Mouse (Mus musculus) lung, postnatal 25 days (tissue): Measurements from ENCODE around the gene AU040320.

ENCODE experiments used
- DNase-seq: peaks from one replicate; pipeline ENCODE4 v3.0.0; 2022; ENCODE audit warnings: low spot score

AU040320 gene

GRCm38 (mm10) chr4:126750046-126750683 is 3.2 kb upstream of the AU040320 start:
- DNase-seq = no peak

DNA sequence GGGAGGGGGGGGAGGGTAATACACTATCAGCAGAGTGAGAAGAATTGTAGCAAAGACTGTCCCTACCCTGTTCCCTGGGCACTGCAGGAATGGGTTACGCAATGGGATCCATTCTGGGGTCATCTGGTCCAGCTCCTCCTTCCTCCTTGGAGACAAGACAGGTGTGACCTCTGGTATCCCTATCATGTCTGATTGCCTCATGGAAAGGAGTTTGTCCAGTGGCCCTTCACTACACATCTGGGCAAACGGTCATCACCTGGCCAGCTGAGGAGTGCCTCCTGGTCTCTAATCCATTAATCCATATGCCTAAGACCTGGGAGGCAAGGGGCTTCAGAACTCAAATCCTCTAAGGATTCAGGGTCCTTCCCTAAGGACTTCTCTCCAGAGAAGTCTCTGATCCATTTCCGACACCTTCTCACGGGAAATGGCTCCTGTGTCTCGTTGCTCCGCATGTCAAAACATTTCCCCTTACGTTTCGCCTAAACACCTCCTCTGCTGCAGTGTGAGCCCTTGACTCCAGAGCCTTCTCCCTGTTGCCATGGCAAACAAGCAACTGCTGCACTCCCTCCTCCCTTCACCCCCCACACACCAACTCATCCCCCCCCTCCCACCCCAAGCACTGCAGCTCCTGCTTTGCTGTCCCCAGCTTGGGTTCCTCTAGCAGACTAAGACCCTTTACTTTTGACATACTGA is 2.3 kb upstream of the AU040320 start:
- no peak for DNase-seq

GRCm38 (mm10) chr4:126751556-126752023 is 1.8 kb upstream of the AU040320 start:
- DNase-seq = no peak

GRCm38 (mm10) chr4:126752024-126752607 is 1.2 kb upstream of the AU040320 start:
- no peak for DNase-seq

GRCm38 (mm10) chr4:126752608-126753141 is 669 bp upstream of the AU040320 start:
- no peak for DNase-seq

GRCm38 (mm10) chr4:126754231-126754611 is 877 bp downstream of the AU040320 start:
- no peak for DNase-seq

GRCm38 (mm10) chr4:126754736-126755374 is 1.5 kb downstream of the AU040320 start:
- DNase-seq = no peak

GRCm38 (mm10) chr4:126756766-126757165 is 3.4 kb downstream of the AU040320 start:
- no peak for DNase-seq

DNA sequence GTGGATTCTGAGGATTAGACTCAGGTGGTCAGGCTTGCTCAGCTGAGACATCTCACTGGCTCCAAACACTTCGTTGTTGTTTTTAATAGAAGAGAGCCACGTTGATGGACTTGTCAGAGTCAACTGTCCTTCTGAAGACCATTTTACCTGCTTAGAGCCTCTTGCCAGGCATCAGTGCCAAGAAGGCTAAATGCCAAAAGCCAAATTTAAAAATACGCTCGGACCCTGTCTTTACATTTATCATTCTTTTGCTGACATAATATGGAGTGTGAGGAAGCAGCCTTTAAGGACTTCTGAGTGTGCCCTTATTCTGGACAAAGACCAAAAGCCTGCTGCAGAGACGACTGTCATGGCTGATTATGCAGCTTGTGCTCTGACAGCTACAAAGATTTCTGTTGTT is 5.0 kb downstream of the AU040320 start:
- DNase-seq = no peak

- DNase-seq = no peak
Observed at GRCm38 (mm10) chr4:126759435-126759834, 6.1 kb downstream of the AU040320 start.

- DNase-seq = no peak
Observed at GRCm38 (mm10) chr4:126762586-126763359, 9.4 kb downstream of the AU040320 start.

- no peak for DNase-seq
Observed at GRCm38 (mm10) chr4:126763483-126763882, 10.1 kb downstream of the AU040320 start.

DNA sequence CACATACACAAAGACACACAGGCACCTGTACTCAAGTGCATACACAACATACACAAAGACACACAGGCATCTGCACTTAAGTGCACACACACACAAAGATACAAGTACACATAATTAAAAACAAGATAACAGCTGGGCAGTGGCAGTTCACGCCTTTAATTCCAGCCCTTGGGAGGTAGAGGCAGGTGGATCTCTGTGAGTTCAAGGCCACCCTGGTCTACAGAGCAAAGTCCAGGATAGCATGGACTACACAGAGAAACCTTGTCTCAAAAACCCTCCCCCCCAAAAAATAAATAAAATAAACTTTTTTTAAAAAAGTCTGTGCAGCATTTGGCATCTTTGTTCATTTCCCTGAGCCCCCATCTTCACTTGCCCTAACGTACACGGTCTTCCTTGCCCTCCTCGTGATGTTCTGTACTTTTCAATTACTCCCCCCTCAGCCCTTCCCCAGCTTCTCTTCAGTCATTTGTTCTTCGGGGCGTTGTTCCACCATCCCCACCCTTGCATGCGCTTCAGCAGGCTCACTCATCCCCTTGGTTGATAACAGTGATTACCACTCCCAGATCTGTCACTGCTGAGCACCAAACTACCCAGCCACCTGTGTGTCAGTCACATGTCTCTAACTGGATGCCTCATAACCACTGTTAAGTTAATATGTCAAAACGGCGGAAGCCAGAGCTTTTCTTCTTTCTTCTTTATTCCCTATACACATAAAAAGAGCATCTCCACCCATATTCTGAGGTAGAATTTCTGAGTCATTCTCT is 16.6 kb downstream of the AU040320 start:
- DNase-seq = no peak

- no peak for DNase-seq
Observed at GRCm38 (mm10) chr4:126770831-126771230, 17.5 kb downstream of the AU040320 start.

GRCm38 (mm10) chr4:126773871-126774270 is 20.5 kb downstream of the AU040320 start:
- no peak for DNase-seq

DNA sequence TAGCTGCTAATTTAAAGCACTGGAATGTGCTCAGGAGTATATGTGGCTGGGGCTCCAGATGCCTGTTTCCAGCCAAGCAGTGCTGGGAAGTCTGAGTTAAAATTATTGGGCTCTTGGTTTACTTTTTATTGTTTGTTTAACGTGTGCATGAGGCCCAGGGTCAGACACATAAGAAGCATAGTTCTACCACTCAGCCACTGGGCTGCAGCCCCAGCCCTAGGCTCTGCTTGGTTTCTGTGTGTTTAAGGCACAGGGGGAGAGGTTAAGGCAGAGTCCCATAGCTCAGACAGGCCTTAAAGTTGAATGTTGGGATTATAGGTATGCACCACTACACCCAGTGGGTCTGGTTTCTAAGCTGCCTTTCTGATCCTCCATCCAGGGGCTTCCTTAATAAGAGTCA is 21.8 kb downstream of the AU040320 start:
- no peak for DNase-seq

GRCm38 (mm10) chr4:126779148-126779581 is 25.8 kb downstream of the AU040320 start:
- no peak for DNase-seq

DNA sequence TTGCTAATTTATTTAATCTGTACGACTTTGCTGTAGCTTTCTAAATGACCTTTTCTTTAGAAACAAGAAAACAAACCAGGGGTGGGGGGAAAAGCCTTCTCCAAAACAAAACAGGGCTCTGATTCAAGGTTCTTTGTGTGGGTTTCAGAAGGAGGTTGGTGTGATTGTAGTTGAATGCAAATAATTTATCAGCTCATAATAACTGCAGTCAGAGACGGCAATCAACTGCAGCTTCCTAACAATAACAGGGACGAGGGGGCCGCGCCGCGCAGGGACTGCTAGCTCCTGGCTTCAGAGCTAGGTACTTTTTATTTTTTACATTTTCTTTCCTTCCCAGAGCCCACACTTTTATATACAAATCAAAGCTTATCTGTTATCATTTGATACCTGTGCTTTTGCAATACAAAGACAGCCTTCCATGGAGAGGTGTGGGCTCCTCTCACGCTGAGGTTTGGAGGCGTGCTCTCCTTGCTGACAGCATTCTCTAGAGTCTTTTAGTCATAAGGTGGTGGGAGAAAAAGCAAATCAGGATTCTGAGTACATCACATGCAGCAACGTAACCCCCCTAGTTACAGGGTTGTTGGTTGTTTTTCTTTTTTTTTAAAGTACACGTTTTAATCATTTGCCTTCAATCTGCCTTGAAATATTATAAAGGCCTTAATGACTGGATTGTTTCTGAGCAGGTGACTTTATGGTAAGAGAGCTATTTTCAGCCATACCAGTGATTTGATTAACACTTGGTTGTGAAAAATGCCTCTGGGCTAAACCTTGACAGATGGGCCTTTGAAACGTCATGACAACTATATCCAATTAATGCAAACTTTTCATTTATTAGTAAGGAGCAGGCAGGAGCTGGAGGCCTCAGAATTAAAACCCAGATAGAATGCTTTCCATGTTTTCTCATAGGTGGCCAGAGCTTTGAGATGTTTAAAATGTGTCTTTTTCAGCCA is 26.8 kb downstream of the AU040320 start:
- no peak for DNase-seq

DNA sequence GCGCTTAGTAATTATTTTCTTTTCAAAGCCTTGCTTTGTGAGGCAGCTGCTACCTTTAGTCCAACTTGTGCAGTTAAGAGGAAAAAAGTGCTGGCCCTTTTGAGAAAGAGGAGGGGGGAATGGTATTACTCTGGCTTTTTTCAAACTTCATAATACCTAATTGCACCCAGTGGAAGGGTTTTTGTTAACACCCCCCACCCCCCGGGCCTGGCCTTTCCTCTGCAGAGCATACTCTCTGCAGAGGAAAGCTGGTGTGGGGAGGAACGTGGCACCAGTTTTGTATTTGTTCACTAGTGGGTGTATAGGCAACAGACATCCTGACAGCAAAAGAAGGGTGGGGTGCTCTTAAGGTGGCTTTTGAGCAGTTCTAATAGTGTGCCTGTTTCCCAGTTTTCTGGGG is 28.5 kb downstream of the AU040320 start:
- DNase-seq = no peak

DNA sequence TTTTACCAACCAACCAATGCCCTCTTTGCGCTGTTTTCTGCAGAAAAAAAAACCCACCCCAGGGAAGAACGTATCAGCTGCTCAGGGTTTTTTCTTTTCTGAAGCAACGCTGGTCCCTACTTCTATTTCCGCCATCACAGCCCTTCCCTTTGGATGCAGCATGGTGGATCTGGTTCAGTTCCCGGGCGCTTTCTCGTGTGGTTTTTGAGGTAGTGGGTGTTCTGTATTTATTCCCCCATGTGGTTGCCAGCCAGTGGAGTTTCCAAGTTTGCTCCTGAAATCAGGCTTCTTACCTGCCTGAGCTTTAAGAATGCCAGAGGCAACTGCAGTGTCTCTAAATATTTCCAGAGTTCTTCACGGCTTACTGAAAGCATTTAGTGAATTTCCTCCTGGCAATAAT is 29.2 kb downstream of the AU040320 start:
- DNase-seq = no peak
